10 mouse cellular contexts compared by ENCODE assay signal in genomic region chr13:113225811-113226210, GRCm38 (mm10). TPM values are rescaled to one million over a fixed set of nuclear protein-coding genes. Genes with fewer than 3 reads are reported as not detected.
DNase-seq lines count a peak whose midpoint lies in the region; ATAC-seq lines count a peak whose summit lies in the region.
"Had no signal": no experiment of that assay in that cellular context is flagged by ENCODE, and none has a peak within 500 bp of the region (broad histone marks: within the 10 kb centered on the region; RNA-seq: fewer than 3 reads in every experiment).

Gene Gzmk (minus strand): TSS chr13:113225908.

- peaks cover 5% of the 10 kb centered on the region; the same call in 1 of the 2 replicates for H3K4me1 ChIP-seq in forebrain, embryonic 14.5 days (ENCODE audit: control insufficient read depth, insufficient read depth, low read length)

- no peaks in the 10 kb centered on the region for H3K27me3 ChIP-seq in forebrain, embryonic 14.5 days (replicated peaks; ENCODE audit: control insufficient read depth, insufficient read depth, low read length)
- H3K27me3 ChIP-seq: limb, embryonic 15.5 days had no signal

- WGBS in forebrain, embryonic 14.5 days = 34% methylated on average over 7 of the region's 7 CpGs

- H3K36me3 ChIP-seq in forebrain, embryonic 14.5 days (ENCODE audit: control insufficient read depth, insufficient read depth, low read length) = no peaks in the 10 kb centered on the region
- H3K36me3 ChIP-seq: limb, embryonic 15.5 days had no signal

- H3K4me2 ChIP-seq in forebrain, embryonic 14.5 days (ENCODE audit: low read length) = no peak within 1 kb of the TSS
- H3K4me2 ChIP-seq: limb, embryonic 15.5 days had no signal

- H3K4me3 ChIP-seq in forebrain, embryonic 14.5 days (ENCODE audit: low read depth, low read length) = no peak within 1 kb of the TSS
- H3K4me3 ChIP-seq: limb, embryonic 15.5 days had no signal

- peak; percentile 58; the same call in 1 of the 2 replicates for ATAC-seq in cerebellum, adult (ENCODE audit: insufficient number of reproducible peaks, low FRiP score, low TSS enrichment)
- peak; percentile 95 for ATAC-seq in forebrain, embryonic 14.5 days
- peak; percentile 40; the same call in 1 of the 2 replicates for ATAC-seq in neutrophil, adult 5-6 weeks (ENCODE audit: extremely low read depth, insufficient number of reproducible peaks, low FRiP score, poor library complexity, severe bottlenecking)
- no peak for ATAC-seq in megakaryocyte, adult 5-6 weeks (ENCODE audit: poor library complexity, severe bottlenecking)

- no peak within 1 kb of the TSS for H3K9ac ChIP-seq in forebrain, embryonic 14.5 days (ENCODE audit: low read length)
- H3K9ac ChIP-seq: limb, embryonic 15.5 days had no signal

- no peaks in the 10 kb centered on the region for H3K9me3 ChIP-seq in forebrain, embryonic 14.5 days (replicated peaks; ENCODE audit: control insufficient read depth, low read length)
- H3K9me3 ChIP-seq: limb, embryonic 15.5 days had no signal

- H3K27ac ChIP-seq in forebrain, embryonic 14.5 days (ENCODE audit: low read depth, low read length) = no peak within 1 kb of the TSS
- H3K27ac ChIP-seq: limb, embryonic 15.5 days had no signal

- no peak for DNase-seq in cerebellum, postnatal 25 days
- DNase-seq in forebrain, embryonic 14.5 days (ENCODE audit: low spot score) = peak; percentile 92
- DNase-seq in layer of hippocampus, adult 9-11 months = peak; percentile 80
- DNase-seq in urinary bladder, postnatal 14 days (ENCODE audit: low spot score) = no peak
- no peak for DNase-seq in gastrocnemius, adult 8-10 months (ENCODE audit: low spot score in 2 of 2)
- DNase-seq: heart, adult 2 months had no signal

RNA-seq across cellular contexts. Expression of gene Gzmk, which starts in this region (rescaled TPM):
- polyA plus RNA-seq in forebrain, embryonic 14.5 days (2014; fragmentation: Nextera tagmentation; extraction: Ambion mirVana) = not detected in 2 replicates
- total RNA-seq in neutrophil, adult 5-6 weeks (2017) = 0.58 TPM in 1 of 2 replicates, not detected in the other
- not detected in 2 replicates for total RNA-seq in megakaryocyte, adult 5-6 weeks (2015)
- total RNA-seq in megakaryocyte, adult 5-6 weeks (2017) = not detected in 2 replicates
- not detected for total RNA-seq in gastrocnemius, adult 8-10 months (2022)
- total RNA-seq: heart, adult 2 months had no signal
- polyA plus RNA-seq: heart, adult 2 months; limb, embryonic 15.5 days had no signal

Comparison
In these comparisons a context has a peak if more than half of its experiments do, and no peak if none do; other contexts are left out.
1. Peak in DNase-seq and ATAC-seq in forebrain, embryonic 14.5 days; RNA of the gene not detected or under 1 TPM.
2. Peak in ATAC-seq in neutrophil, adult 5-6 weeks; RNA of the gene not detected or under 1 TPM.